Mouse (Mus musculus) megakaryocyte progenitor cell, adult 5-6 weeks (primary cell): ENCODE measurements around the gene Gm20388. TPM values are rescaled to one million over a fixed set of nuclear protein-coding genes. Genes with fewer than 3 reads are reported as not detected.

Source experiments
- ATAC-seq: replicated peaks from 2 replicates; pipeline ENCODE4 v1.8.0; 2016; ENCODE audit warnings: mild to moderate bottlenecking, moderate TSS enrichment, inconsistent platforms; ENCODE audit not compliant: poor library complexity
- total RNA-seq, 2 experiments: library from RNA; stranded (forward) in 1 of 2; stranded (reverse) in 1 of 2; fragments of 157-497, 149-512 nt in 1 of 2; fragments of 200-1000 nt in 1 of 2; gene quantifications; 2 replicates each; pipeline versions ENCODE4 v1.2.3 to v1.2.4; 2015 to 2017

The Gm20388 gene
- total RNA-seq, 2 experiments from 2014 or later, result 18.6 TPM; not detected in 1

DNA sequence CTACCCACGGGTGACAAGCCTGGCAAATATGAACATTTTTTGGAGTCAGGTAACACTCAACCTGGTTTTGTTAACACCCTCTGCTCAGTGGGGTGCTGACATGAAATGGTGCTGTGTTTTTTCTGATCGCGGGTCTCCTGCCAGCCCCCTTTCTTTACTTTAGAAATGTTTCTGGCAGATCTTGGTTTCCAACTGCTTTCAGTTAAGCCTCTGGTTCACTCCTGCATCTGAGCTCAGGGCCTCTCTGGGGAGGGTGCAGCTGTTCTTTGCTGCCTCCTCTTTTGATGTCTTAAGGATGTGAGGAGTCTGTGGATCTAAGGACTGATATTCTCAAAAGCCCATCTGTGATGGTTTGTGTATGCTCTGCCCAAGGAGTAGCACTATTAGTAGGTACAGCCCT, 4165.8 kb downstream of the Gm20388 start:
- ATAC-seq, result no peak

DNA sequence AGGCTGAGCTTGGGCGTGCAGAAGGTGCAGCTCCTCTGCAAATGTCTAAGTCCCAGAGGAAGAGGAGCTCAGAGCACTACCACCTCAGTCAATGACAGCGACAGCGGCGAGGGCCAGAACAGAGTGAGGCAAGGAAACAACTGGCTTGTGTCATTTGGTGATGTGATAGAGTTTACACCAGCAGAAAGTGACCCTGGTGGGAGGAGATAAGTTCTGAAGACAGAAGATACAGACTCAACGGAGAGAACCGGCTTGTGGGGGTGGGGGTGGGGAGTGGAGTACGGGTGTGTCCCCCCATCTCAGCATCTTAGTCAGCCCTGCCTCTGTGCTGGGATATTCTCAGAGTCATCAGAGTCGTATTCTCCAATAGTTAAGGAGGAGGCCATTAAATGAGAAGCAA, 4166.7 kb downstream of the Gm20388 start:
- peak; percentile 90 for ATAC-seq

DNA sequence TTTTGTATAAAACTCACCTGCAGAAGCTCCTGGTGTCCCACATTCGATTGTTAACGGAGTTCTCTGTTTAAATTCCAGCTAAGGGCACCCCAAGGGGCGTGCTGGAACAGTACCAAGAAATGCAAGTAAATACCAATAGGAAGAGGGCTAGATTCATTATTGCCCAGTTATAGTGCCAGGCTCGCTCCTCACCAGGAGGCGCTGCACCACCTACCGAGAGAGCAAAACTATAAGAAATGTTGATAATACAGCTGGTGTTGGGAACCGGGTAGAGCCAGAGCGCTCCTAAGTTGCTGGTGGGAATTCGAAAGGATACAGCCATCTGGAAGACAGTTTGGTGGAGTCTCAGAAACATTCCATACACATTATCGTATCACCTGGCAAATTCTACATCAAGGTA, 4167.4 kb downstream of the Gm20388 start:
- no peak for ATAC-seq

DNA sequence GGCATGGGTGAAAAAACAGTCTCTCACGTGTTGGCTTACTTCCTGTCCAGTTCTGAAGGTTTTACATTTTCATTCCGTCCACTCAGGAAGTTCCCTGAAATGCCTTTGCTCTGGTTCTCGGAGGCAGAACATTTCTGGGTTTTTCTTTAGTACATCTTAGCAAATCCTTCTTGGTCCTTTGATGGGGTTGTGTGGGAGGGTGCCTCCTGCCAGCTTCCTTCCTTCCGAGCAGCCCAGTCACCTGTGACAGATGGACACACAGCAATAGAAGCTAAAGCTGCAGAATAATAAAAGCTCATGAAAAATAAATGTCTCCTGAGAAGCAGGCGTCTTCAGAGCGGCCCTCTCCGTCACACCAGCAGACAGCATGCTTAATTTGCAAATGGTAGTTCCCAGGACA, 4168.3 kb downstream of the Gm20388 start:
- ATAC-seq, result no peak

DNA sequence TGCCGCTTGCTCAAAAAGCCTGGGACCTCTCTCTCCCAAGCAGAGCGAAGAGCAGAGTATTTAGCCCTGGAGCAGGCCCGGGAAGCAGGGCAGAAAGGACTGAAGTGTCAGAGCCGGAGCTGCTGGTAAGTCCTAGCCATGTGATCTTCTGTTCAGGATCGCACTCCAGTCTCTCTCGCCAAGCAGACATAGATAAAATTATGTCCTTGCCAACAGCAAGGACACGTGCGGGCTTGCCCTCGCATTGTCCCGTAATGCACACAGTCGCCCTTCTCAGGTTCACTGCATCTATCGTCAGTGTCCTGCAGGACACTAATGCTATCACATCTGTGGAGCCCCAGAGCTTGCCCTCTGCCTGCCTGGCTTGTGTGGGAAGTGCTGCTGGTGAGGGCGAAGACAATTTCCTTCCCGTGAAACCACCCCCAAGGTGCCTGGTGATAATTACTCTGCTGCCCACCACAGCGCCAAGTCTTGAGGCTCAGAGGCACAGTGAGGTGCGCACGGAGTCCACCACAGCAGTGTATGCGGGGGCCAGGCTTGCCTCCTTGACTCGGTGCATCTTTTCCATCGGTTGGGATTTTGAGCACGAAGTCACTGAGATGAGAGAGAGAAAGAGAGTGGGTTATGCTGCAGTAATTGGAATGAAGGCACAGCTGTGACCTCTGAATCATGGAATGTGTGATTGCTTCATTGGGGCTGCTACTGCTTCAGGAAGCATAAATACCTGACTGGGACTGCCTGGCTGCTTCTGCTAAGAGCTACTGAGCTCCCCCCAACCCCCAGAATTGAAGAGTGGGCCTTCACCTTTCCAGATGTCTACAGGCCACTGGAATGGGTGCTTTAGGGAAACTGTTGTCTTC, 4170.1 kb downstream of the Gm20388 start:
- ATAC-seq, result peak; percentile 23; the same call in 1 of the 2 replicates

DNA sequence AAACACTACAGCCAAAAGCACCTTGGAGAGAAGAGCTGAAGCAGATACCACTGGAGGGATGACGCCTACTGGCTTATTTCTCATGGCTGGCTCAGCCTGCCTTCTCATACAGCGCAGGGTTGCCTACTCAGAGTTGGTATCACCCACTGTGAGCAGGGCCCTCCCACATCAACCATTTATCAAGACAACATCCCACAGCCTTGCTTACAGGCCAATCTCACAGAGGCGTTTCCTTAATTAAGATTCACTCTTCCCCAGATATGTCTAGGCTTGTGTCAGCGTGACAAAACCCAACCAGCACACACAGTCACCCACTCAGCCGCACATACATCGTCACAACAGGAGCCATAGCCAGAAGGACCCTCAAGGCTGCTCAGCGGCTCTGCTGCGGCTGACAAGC, 4172.0 kb downstream of the Gm20388 start:
- ATAC-seq, result peak; percentile 66

DNA sequence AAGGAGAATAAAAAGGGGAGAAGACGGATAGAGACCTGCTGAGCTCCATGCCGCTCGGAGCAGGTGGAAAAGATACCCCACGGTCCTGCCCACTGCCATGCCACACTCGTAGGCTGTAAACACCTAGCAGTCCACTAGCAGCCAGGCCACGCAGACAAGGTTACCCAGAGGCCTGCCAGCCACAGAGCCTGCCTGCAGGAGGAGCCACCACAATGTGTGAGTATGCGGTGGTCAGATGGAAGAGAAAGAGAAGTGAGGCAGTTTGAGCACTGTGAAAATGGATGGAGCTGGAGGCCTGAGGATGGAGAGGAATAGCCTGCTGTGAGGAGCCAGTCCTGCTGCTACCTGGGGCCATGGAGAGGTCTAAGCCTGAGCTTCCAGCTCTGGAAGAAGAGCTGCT, 4173.0 kb downstream of the Gm20388 start:
- ATAC-seq, result no peak

DNA sequence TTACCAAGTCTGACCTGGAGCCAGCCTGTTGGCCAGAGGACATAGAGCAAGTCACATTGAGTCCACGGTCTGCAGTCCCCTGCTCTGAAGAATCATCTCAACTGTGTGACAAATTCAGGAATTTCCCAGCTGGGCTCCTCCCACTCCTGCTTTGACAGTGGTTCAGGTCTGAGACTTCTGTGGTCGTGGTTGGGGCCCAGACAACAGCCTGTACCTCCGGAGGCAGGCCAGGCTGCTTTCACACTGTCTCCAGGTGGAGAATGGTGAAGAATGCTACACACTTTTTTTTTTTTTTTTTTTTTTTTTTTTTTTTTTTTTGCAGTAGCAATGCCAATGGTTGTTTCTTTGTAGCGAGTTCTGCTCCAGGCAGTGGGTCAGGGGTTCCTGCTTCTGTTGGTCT, 4175.0 kb downstream of the Gm20388 start:
- ATAC-seq, result no peak

DNA sequence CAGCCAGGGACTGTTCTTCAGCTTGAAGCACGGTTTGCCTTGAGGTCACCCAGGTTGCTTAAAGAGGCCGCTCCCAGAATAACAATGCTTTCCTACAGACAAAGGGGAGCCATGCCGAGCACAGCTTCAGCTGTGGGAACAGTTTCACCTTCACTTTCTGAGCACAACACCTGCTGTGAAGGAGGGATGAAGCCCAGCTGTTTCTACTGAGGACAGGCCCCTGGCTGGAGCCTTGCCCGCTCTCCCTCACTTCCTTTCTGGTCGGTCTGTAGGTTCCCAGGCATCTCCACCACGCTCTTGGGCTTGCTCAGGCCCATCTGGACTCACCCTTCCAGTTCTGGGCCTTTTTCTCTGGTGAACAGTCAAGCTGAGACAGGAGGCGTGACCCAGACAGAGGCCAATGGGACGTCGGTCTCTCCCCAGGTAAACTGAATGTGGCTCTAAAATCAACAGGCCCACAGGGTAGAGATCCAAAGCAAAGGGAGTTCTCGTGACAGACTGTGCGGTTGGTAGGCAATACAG, 4177.5 kb downstream of the Gm20388 start:
- ATAC-seq, result no peak

DNA sequence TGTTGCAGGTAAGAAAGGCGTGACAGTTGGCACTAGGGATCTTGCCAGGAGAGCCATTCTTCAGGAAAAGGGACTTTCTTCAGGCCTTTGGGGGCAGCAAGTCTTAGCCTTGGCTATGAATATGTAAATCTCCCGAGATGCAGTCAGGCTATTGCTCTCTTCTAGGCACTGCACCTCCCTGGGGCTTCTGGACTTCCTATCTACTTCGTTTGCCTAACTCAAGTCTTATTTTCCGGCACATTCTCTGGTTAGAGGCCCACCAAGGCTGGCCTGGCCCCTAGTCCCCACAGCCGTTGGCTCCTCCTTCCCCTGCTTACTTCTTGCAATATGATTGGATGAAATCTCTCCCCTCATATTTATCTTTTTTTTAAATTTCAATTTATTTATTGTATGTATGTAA, 4178.4 kb downstream of the Gm20388 start:
- ATAC-seq, result no peak

DNA sequence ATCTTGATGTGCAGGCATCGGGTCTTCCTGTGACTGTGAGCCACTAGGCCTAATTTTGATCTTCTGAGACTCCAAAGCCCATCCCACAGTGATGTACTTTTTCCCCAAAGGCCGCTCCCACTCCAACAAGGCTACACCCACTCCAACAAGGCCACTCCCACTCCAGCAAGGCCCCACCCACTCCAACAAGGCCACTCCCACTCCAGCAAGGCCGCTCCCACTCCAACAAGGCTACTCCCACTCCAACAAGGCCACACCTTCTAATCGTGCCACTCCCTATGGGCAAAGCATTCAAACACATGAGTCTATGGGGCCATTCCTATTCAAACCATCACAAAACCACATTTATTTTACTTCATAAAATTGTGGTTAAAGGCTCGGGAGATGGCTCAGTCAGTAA, 4179.8 kb downstream of the Gm20388 start:
- peak; percentile 48; the same call in 1 of the 2 replicates for ATAC-seq

DNA sequence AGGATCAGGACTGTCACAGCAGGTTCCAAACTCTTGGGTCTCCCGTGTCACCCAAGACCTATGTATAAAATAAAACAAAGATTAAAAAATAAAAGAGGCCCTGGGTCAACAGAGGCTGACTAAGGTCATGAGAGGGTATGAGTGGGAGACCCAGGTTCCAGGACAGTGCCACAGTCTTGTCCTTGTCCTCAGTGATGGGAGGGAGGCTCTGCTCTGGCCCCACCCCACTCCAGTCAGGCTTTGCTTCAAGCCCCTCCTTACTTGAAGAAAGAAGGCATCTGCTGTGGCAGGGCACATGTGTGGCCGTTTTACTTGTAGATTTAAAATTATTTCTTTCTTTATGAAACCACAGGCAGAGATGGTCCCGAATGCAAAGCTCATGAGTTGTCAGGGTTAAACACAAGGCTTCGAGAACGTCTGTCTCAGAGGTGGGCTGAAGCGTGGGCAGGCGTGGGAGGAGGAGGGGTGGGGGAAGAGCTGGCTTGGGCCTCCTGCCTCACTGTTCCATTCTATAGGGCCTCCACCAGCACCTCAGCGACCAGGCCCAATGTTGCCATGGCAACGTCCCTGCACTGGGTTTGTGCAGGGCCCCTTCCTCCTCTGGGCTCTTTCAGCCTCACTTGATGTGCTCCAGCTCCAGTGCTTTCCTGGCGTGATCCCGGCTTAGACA, 4188.4 kb downstream of the Gm20388 start:
- no peak for ATAC-seq

DNA sequence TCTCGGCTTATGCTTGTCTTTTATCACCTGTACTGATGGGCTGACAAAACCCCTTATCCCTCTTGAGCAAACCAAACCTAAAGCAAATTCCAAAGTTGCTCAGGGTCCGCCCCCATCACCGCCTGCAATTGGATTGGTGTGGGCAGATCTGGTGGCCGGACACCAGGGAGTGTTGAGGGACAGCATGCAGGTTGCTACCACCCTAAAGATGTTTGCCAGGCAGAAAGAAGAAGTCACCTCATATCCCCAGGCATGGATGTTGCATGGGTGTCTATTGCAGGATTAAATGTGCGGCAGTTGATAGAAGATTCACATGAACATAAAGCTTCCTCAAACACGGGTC, 4189.0 kb downstream of the Gm20388 start:
- no peak for ATAC-seq

DNA sequence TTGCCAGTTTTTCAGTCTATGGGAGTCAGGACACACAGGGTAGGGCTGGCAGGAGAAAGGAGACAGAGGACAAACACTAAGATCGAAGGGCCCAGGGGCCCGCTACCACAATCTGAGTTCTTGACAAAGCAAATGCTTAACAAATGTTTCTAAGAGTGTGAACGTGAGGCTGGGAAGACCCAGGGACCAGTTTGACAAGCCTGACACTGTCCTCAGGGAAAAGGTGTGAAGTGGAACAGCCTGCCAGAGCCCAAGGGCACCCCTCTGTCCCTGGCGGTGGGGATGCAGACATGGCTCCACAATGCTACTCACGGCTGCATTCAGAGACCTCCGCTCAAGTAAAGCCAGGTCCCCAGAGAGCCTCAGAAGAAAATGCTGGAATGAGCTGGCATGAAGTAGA, 4195.2 kb downstream of the Gm20388 start:
- no peak for ATAC-seq

DNA sequence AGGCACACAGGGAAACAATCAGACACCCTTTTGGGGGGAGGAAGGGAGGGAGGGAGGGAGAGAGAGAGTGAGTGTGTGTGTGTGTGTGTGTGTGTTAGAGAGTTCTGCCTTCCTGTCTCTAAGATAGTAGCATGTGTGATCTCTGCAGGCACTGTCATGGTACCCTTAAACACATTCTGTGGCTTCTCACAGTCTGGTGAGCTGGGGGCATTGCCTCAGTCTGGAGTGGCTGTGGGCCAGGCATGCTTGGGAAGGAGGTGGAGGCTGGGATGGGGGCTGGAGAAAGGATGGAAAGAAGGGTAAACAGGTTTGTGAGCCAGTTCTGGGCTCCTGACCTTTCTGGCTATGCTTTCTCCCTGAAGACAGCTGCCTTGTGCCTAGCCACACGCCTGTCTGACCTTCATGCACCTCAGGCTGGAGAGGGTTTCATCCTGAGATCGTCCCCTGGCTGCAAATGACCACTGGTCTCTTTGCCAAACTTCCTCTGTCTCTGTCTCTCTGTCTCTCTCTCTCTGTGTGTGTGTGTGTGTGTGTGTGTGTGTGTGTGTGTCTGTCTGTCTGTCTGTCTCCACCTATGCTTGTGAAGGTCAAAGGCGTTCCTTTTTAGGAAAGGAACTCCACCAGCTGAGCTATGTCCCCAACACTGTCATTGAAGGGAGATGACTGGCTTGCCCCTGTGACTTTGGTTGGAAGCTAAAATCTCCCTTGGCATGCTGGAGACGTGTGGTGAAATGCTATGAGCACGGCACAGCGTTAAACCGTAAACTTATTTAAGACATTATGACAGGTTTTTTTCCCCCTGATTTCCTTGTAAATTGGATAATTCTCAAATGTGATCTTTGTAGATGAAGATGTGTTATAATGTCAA, 4195.9 kb downstream of the Gm20388 start:
- ATAC-seq, result no peak

DNA sequence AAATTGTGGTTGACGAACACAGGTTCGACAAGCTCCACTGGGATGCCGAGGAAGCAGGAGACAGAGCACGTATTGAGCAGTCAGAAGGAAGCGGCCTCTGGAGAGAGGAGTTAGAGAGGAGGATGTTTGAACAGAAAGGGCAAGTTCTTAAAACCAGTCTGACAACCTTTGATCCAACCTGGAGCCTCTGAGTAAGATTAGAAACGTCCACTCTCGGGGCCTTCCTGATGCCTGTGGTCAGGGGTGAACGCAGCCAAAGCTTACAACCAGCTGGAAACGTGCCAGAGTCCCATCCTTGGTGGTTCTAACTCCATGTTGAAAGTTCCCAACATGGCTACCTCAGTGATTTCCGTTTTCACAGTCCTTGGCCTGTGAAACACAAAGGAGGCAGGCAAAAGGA, 4202.5 kb downstream of the Gm20388 start:
- no peak for ATAC-seq

DNA sequence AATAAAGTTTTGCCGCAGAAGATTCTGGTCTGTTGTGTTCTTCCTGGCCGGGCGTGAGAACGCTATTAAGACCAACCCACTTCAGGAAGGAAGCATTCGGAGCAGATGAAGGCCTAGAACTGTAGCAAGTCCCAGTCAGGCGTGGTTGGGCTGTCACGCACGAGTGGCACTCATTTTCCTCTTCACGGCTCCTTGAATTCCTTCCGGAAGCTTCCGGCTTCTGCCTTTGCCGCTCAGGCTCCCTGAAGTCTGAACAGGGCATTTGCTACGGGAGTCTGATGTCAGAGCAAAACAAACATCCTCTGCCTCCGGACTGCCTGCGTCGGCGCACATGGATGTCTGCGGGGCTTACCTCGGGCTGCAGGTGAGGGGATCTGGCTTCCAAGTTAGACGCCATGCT, 4214.6 kb downstream of the Gm20388 start:
- no peak for ATAC-seq

DNA sequence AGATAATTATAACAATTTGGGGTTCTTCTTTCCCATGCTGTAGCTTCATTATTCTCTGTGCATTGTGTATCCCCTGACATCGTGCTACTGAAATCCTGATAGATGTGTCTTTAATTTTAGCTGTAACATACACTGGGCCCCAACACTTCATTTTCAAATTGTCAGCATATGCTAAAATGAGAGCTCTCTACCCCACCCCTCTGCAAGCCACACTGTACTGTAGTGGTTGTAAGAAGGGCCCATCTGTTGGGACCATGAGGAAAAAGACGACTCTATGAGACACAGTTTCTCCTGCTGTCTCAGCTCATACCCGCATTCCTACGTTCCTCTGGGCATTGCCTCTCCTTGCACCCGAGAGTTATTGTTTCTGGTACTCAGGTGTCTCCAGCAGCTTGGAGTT, 4226.6 kb downstream of the Gm20388 start:
- no peak for ATAC-seq

DNA sequence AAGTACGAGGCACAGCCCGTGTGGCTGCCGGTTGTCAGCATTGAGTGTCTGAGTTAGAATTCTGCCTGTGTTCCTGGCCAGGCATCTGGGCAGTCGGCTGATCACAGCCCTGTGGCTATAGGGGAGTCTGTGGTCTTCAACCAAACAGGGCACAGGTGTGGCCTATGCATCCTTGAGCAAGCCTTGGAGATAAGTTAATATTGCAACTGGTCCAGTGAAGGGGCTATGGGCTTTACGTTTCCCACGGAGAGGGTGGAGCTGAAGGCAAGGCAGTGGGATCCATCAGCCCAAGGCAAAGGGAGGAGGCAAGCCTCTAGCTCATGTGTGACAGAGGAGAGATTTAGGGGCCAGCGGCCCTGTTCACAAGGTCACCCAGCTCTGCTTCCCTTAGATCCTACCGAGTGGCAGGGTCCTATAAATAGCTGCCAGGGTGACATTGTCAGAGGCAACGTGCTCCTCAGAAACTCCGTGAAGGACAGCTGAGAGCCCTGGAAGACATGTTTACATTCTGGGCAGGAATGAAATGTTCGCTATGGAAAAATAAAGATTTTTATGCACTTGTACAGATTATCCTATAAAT, 4229.7 kb downstream of the Gm20388 start:
- ATAC-seq, result no peak

DNA sequence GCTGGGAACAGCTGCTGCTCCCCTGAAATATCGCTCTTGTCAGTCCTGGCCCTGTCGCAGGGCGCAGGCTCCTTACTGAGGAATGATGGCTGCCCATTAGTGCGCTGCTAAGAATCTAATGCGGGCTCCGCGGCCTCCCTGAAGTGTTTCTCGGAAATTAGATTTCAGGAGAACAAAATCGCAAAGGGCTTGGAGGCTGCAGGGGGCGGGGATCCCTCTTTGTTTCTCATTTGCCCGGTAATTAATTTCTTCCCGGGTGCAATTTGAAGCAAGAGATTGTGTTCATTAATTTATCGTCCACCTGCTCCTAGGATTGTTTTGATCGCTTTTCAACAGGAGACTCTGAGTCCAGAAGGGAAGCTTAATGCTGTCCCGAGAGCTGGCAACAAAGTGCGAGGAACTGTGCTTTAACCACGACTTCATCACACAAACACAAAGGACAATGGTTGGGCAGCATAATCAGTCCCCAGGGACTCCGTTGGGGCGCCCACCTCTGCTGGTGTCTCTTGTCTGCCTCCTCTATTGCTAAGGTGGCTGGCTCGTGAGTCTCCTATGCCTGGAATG, 4230.3 kb downstream of the Gm20388 start:
- no peak for ATAC-seq
